Mouse (Mus musculus) myocyte (in vitro differentiated cells): ENCODE measurements around the gene Rnf126. TPM values are rescaled to one million over a fixed set of nuclear protein-coding genes. Genes with fewer than 3 reads are reported as not detected.
A peak's percentile ranks its signal among the peaks of the same experiment; 100 is the strongest.

ENCODE experiments used
- H3K27me3 ChIP-seq: one replicate; pipeline ENCODE4 v1.6.1; 2011; ENCODE audit not compliant: control insufficient read depth, insufficient read depth, insufficient read length
- H3K36me3 ChIP-seq: one replicate; pipeline ENCODE4 v1.6.1; 2011; ENCODE audit not compliant: control insufficient read depth, insufficient read depth
- H3K4me2 ChIP-seq: one replicate; pipeline ENCODE4 v1.6.1; 2011; ENCODE audit warnings: low read depth, control low read depth
- H3K4me3 ChIP-seq: one replicate; pipeline ENCODE4 v1.5.1; 2011; ENCODE audit warnings: mild to moderate bottlenecking, control low read depth, moderate library complexity
- H3K79me2 ChIP-seq: one replicate; pipeline ENCODE4 v1.6.1; 2011; ENCODE audit not compliant: control insufficient read depth, insufficient read depth
- H3ac ChIP-seq: one replicate; pipeline ENCODE4 v1.6.1; 2011; ENCODE audit not compliant: control insufficient read depth, insufficient read length
- CEBPB ChIP-seq: IDR thresholded peaks from 2 replicates; pipeline ENCODE4 v1.6.1; 2011; ENCODE audit warnings: mild to moderate bottlenecking, moderate library complexity; ENCODE audit not compliant: poor library complexity, insufficient read depth, severe bottlenecking
- E2F4 ChIP-seq: IDR thresholded peaks from one replicate; pipeline ENCODE4 v1.6.1; 2011; ENCODE audit warnings: mild to moderate bottlenecking, control low read depth, moderate library complexity; ENCODE audit not compliant: insufficient read depth
- MAX ChIP-seq: IDR thresholded peaks from one replicate; pipeline ENCODE4 v1.6.1; 2011; ENCODE audit warnings: low read depth, mild to moderate bottlenecking, control low read depth
- MYOD1 ChIP-seq, 3 experiments: IDR thresholded peaks; one replicate each; pipeline ENCODE4 v1.6.1; 2011; ENCODE audit warnings: control low read depth in 2 of 3, low read depth in 2 of 3, mild to moderate bottlenecking in 2 of 3, moderate library complexity in 1 of 3; ENCODE audit not compliant: insufficient read length in 2 of 3, control insufficient read depth in 1 of 3
- MYOG ChIP-seq, 3 experiments: IDR thresholded peaks; one replicate each; pipeline ENCODE4 v1.6.1; 2011; ENCODE audit warnings: control low read depth in 2 of 3, low read depth in 2 of 3, mild to moderate bottlenecking in 2 of 3; ENCODE audit not compliant: insufficient read length in 2 of 3, control insufficient read depth in 1 of 3, insufficient read depth in 1 of 3
- POLR2A ChIP-seq: IDR thresholded peaks from one replicate; pipeline ENCODE4 v1.6.1; 2011; ENCODE audit warnings: low read depth, mild to moderate bottlenecking, control low read depth, moderate library complexity; ENCODE audit not compliant: insufficient read length
- POLR2AphosphoS2 ChIP-seq: IDR thresholded peaks from one replicate; pipeline ENCODE4 v1.6.1; 2011; ENCODE audit warnings: low read depth, control low read depth; ENCODE audit not compliant: insufficient read length
- REST ChIP-seq: IDR thresholded peaks from one replicate; pipeline ENCODE4 v1.6.1; 2011; ENCODE audit warnings: mild to moderate bottlenecking, control low read depth, moderate library complexity; ENCODE audit not compliant: insufficient read depth, insufficient read length
- SRF ChIP-seq: IDR thresholded peaks from one replicate; pipeline ENCODE4 v1.6.1; 2011; ENCODE audit warnings: low read depth; ENCODE audit not compliant: control insufficient read depth, insufficient read length
- TCF12 ChIP-seq: IDR thresholded peaks from one replicate; pipeline ENCODE4 v1.6.1; 2011; ENCODE audit warnings: mild to moderate bottlenecking, control low read depth; ENCODE audit not compliant: poor library complexity, insufficient read depth, severe bottlenecking
- TCF3 ChIP-seq: IDR thresholded peaks from one replicate; pipeline ENCODE4 v1.6.1; 2011; ENCODE audit warnings: low read depth, control low read depth; ENCODE audit not compliant: insufficient read length
- USF1 ChIP-seq: IDR thresholded peaks from one replicate; pipeline ENCODE4 v1.6.1; 2011; ENCODE audit warnings: low read depth, mild to moderate bottlenecking, control low read depth, moderate library complexity
- polyA plus RNA-seq: library from polyadenylated mRNA; unstranded; fragments of >200 nt; fragmentation: generic; extraction: Trizol; gene quantifications from one replicate; pipeline ENCODE4 v1.2.1, GENCODE M21; 2012; ENCODE audit warnings: missing spikeins

The Rnf126 gene
- polyA plus RNA-seq, 1 experiment = 91.3 TPM

GRCm38 (mm10) chr10:79778006-79778405 is 11.3 kb upstream of the Rnf126 start:
- TF ChIP-seq USF1 (no peak), SRF (no peak), E2F4 (no peak)
- H3K27me3 ChIP-seq = no peaks in the 10 kb centered on the region
- peak overlapping the region; percentile 20 for H3K4me3 ChIP-seq
- H3K79me2 ChIP-seq = no peaks in the 10 kb centered on the region
- H3K4me2 ChIP-seq = peak overlapping the region; percentile 73
- H3ac ChIP-seq = no peak overlapping the region
- no peaks in the 10 kb centered on the region for H3K36me3 ChIP-seq

- Histone ChIP-seq H3ac (no peak within 1 kb of the TSS), H3K4me2 (peak within 1 kb of the TSS; percentile 75), H3K36me3 (no peaks in the 10 kb centered on the region), H3K4me3 (peak within 1 kb of the TSS; percentile 20), H3K27me3 (no peaks in the 10 kb centered on the region), H3K79me2 (no peaks in the 10 kb centered on the region)
- no peak for TF ChIP-seq TCF3
- TF ChIP-seq POLR2A = peak; percentile 58
- no peak for TF ChIP-seq SRF
- TF ChIP-seq POLR2AphosphoS2 = peak; percentile 39
- peak in 1 of 3 experiments; percentile 18 for TF ChIP-seq MYOD1 (IDR thresholded peaks at IDR 0.05; ENCODE audit: control insufficient read depth in 1 of 3, insufficient read length in 2 of 3, low read depth in 2 of 3)
Measured at GRCm38 (mm10) chr10:79777103-79777531, 10.4 kb upstream of the Rnf126 start, which contains the start of gene Fstl3. Gene Fstl3 (plus strand): TSS chr10:79777272.

- Histone ChIP-seq H3K27me3 (no peaks in the 10 kb centered on the region), H3ac (no peak overlapping the region), H3K79me2 (no peaks in the 10 kb centered on the region), H3K4me3 (no peak overlapping the region), H3K4me2 (no peak overlapping the region), H3K36me3 (no peaks in the 10 kb centered on the region)
- TF ChIP-seq POLR2A = no peak
- no peak for TF ChIP-seq USF1
- TF ChIP-seq REST = no peak
- no peak for TF ChIP-seq E2F4
- TF ChIP-seq CEBPB = no peak
- no peak for TF ChIP-seq MAX
- TF ChIP-seq TCF12 = no peak
- TF ChIP-seq POLR2AphosphoS2 = no peak
- TF ChIP-seq MYOD1 (IDR thresholded peaks at IDR 0.05; ENCODE audit: control insufficient read depth in 1 of 3, insufficient read length in 2 of 3, low read depth in 2 of 3) = no peak
- TF ChIP-seq SRF = no peak
- no peak for TF ChIP-seq TCF3
- TF ChIP-seq MYOG (IDR thresholded peaks at IDR 0.05; ENCODE audit: control insufficient read depth in 1 of 3, insufficient read depth in 1 of 3, insufficient read length in 2 of 3, low read depth in 2 of 3) = no peak
Measured at GRCm38 (mm10) chr10:79774486-79775279, 7.9 kb upstream of the Rnf126 start.

GRCm38 (mm10) chr10:79773208-79773607 is 6.5 kb upstream of the Rnf126 start:
- Histone ChIP-seq H3K27me3 (no peaks in the 10 kb centered on the region), H3K36me3 (no peaks in the 10 kb centered on the region), H3ac (no peak overlapping the region), H3K4me3 (no peak overlapping the region), H3K79me2 (no peaks in the 10 kb centered on the region), H3K4me2 (no peak overlapping the region)
- TF ChIP-seq USF1 (no peak), TCF12 (no peak), MYOG (IDR thresholded peaks at IDR 0.05; ENCODE audit: control insufficient read depth in 1 of 3, insufficient read depth in 1 of 3, insufficient read length in 2 of 3, low read depth in 2 of 3) (no peak), MYOD1 (IDR thresholded peaks at IDR 0.05; ENCODE audit: control insufficient read depth in 1 of 3, insufficient read length in 2 of 3, low read depth in 2 of 3) (no peak), MAX (no peak), POLR2A (no peak), E2F4 (no peak), TCF3 (no peak), REST (no peak), SRF (no peak), POLR2AphosphoS2 (no peak), CEBPB (no peak)

- Histone ChIP-seq H3K27me3 (no peaks in the 10 kb centered on the region), H3ac (no peak overlapping the region), H3K79me2 (no peaks in the 10 kb centered on the region), H3K4me2 (no peak overlapping the region), H3K4me3 (no peak overlapping the region), H3K36me3 (no peaks in the 10 kb centered on the region)
- no peak for TF ChIP-seq CEBPB
- TF ChIP-seq REST = no peak
- no peak for TF ChIP-seq MYOD1 (IDR thresholded peaks at IDR 0.05; ENCODE audit: control insufficient read depth in 1 of 3, insufficient read length in 2 of 3, low read depth in 2 of 3)
- TF ChIP-seq SRF = no peak
Measured at GRCm38 (mm10) chr10:79772320-79772719, 5.6 kb upstream of the Rnf126 start.
